Mouse (Mus musculus): ENCODE measurements around the gene Slc47a2. TPM values are rescaled to one million over a fixed set of nuclear protein-coding genes. Genes with fewer than 3 reads are reported as not detected.

Gene Slc47a2
- polyA plus RNA-seq, 1 experiment from 2014 or later, result not detected

GRCm38 (mm10) chr11:61297901-61298300, 44.8 kb downstream of the Slc47a2 start:
- no peak overlapping the region for H3K4me3 ChIP-seq (ENCODE audit: low read length)
- H3K9ac ChIP-seq (ENCODE audit: low read depth, low read length), result no peak overlapping the region
- 59% methylated on average over 2 of the region's 2 CpGs for WGBS
- H3K4me2 ChIP-seq (ENCODE audit: low read depth, low read length), result no peak overlapping the region
- 0 out of 2 replicates have a peak, but pooled peaks cover 3% of the 10 kb centered on the region for H3K9me3 ChIP-seq (ENCODE audit: control insufficient read depth, low read length)
- no peaks in the 10 kb centered on the region for H3K36me3 ChIP-seq (ENCODE audit: control insufficient read depth, insufficient read depth, low read length)
- H3K4me1 ChIP-seq (ENCODE audit: control insufficient read depth, insufficient read depth, low read length), result peaks cover 5% of the 10 kb centered on the region; the same call in 1 of the 2 replicates
- no peak for ATAC-seq
- H3K27ac ChIP-seq (ENCODE audit: low read length), result no peak overlapping the region
- H3K27me3 ChIP-seq (replicated peaks; ENCODE audit: control insufficient read depth, insufficient read depth, low read length), result no peaks in the 10 kb centered on the region

GRCm38 (mm10) chr11:61297326-61297725, 45.3 kb downstream of the Slc47a2 start:
- ATAC-seq, result no peak
- 95% methylated on average over 2 of the region's 2 CpGs for WGBS
- H3K9ac ChIP-seq (ENCODE audit: low read depth, low read length), result no peak overlapping the region

DNA sequence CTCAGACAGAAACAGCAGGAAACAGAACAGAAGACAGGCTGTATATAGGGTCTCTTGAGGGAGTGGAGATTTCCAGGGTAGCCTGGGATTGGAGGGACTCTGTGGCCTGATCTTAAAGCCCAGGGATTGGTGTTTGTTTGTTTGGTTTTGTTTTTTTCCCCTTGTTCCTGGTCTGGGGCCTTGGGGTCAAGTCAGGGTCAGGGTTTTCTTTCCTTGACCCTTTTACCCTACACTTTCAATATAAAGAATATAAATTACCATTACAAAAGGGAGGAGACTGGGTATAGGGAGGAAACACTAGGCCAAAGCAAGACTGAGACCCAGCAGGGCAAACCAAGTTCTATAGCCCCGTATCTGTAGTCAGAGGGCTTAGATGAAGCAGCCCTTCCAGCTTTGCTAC, 46.1 kb downstream of the Slc47a2 start:
- ATAC-seq, result no peak
- no peak overlapping the region for H3K27ac ChIP-seq (ENCODE audit: low read length)
- no peak overlapping the region for H3K4me3 ChIP-seq (ENCODE audit: low read length)
- H3K4me2 ChIP-seq (ENCODE audit: low read depth, low read length), result no peak overlapping the region
- 0 out of 2 replicates have a peak, but pooled peaks cover 3% of the 10 kb centered on the region for H3K9me3 ChIP-seq (ENCODE audit: control insufficient read depth, low read length)
- no peaks in the 10 kb centered on the region for H3K36me3 ChIP-seq (ENCODE audit: control insufficient read depth, insufficient read depth, low read length)
- H3K4me1 ChIP-seq (ENCODE audit: control insufficient read depth, insufficient read depth, low read length), result peaks cover 5% of the 10 kb centered on the region; the same call in 1 of the 2 replicates
- 68% methylated on average over 1 of the region's 1 CpGs for WGBS
- H3K27me3 ChIP-seq (replicated peaks; ENCODE audit: control insufficient read depth, insufficient read depth, low read length), result no peaks in the 10 kb centered on the region
- H3K9ac ChIP-seq (ENCODE audit: low read depth, low read length), result no peak overlapping the region

More at GRCm38 (mm10) chr11:61297326-61297725, 45.3 kb downstream of the Slc47a2 start:
- Histone ChIP-seq H3K36me3 (ENCODE audit: control insufficient read depth, insufficient read depth, low read length) (no peaks in the 10 kb centered on the region), H3K27me3 (replicated peaks; ENCODE audit: control insufficient read depth, insufficient read depth, low read length) (no peaks in the 10 kb centered on the region), H3K4me3 (ENCODE audit: low read length) (no peak overlapping the region), H3K27ac (ENCODE audit: low read length) (no peak overlapping the region), H3K4me2 (ENCODE audit: low read depth, low read length) (no peak overlapping the region), H3K9me3 (ENCODE audit: control insufficient read depth, low read length) (0 out of 2 replicates have a peak, but pooled peaks cover 3% of the 10 kb centered on the region), H3K4me1 (ENCODE audit: control insufficient read depth, insufficient read depth, low read length) (peaks cover 5% of the 10 kb centered on the region; the same call in 1 of the 2 replicates)

DNA sequence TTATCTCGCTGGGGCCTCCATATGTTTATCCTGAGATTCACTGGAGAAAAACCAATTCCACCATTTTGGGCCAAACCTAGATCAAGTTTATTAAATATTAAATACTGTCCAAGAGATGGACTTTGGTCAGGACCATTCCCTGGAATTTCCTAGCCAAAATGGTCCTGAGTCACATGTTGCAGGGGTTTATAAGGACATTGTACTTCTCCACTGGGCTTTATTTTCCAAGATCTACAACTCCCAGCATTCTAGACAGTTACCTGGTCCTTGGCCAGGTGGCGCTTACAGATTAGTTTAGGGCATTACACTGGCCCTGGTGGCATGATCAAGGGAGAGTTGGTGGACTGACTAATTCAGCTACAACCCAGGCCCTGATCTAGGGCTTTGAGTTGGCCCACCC, 47.1 kb downstream of the Slc47a2 start:
- peaks cover 5% of the 10 kb centered on the region; the same call in 1 of the 2 replicates for H3K4me1 ChIP-seq (ENCODE audit: control insufficient read depth, insufficient read depth, low read length)
- no peaks in the 10 kb centered on the region for H3K36me3 ChIP-seq (ENCODE audit: control insufficient read depth, insufficient read depth, low read length)
- no peaks in the 10 kb centered on the region for H3K27me3 ChIP-seq (replicated peaks; ENCODE audit: control insufficient read depth, insufficient read depth, low read length)
- no peak overlapping the region for H3K9ac ChIP-seq (ENCODE audit: low read depth, low read length)
- 92% methylated on average over 2 of the region's 2 CpGs for WGBS
- no peak overlapping the region for H3K27ac ChIP-seq (ENCODE audit: low read length)
- H3K4me2 ChIP-seq (ENCODE audit: low read depth, low read length), result no peak overlapping the region
- ATAC-seq, result no peak
- no peak overlapping the region for H3K4me3 ChIP-seq (ENCODE audit: low read length)
- 0 out of 2 replicates have a peak, but pooled peaks cover 3% of the 10 kb centered on the region for H3K9me3 ChIP-seq (ENCODE audit: control insufficient read depth, low read length)

DNA sequence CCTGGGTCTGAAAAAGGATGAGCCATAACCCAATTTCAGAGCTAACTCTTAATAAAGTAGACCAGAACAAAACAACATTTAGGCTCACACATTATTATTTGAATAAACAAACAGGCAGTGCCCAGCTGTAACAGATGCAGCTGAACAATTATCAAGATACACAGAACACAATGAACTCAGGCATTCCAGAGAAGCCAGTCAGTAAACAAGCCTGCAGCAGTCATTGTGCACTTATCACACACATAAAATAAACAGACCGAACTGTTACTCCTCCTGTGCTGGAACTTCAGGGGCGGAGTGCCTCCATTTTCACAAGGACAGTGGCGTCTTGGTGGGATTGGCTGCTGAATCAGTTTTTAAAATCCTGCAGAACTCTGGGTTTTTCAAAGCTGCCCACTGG, 48.2 kb downstream of the Slc47a2 start:
- H3K4me2 ChIP-seq (ENCODE audit: low read depth, low read length), result no peak overlapping the region
- no peak overlapping the region for H3K9ac ChIP-seq (ENCODE audit: low read depth, low read length)
- H3K4me1 ChIP-seq (ENCODE audit: control insufficient read depth, insufficient read depth, low read length), result no peaks in the 10 kb centered on the region
- no peak for ATAC-seq
- WGBS, result 60% methylated on average over 3 of the region's 3 CpGs
- H3K9me3 ChIP-seq (ENCODE audit: control insufficient read depth, low read length), result 0 out of 2 replicates have a peak, but pooled peaks cover 3% of the 10 kb centered on the region
- no peaks in the 10 kb centered on the region for H3K27me3 ChIP-seq (replicated peaks; ENCODE audit: control insufficient read depth, insufficient read depth, low read length)
- no peak overlapping the region for H3K4me3 ChIP-seq (ENCODE audit: low read length)
- H3K36me3 ChIP-seq (ENCODE audit: control insufficient read depth, insufficient read depth, low read length), result no peaks in the 10 kb centered on the region
- no peak overlapping the region for H3K27ac ChIP-seq (ENCODE audit: low read length)

- H3K9me3 ChIP-seq (ENCODE audit: control insufficient read depth, low read length), result 0 out of 2 replicates have a peak, but pooled peaks cover 3% of the 10 kb centered on the region
- no peak for ATAC-seq
- no peak overlapping the region for H3K4me2 ChIP-seq (ENCODE audit: low read depth, low read length)
- no peak overlapping the region for H3K27ac ChIP-seq (ENCODE audit: low read length)
- H3K36me3 ChIP-seq (ENCODE audit: control insufficient read depth, insufficient read depth, low read length), result no peaks in the 10 kb centered on the region
- no peaks in the 10 kb centered on the region for H3K4me1 ChIP-seq (ENCODE audit: control insufficient read depth, insufficient read depth, low read length)
- no peak overlapping the region for H3K9ac ChIP-seq (ENCODE audit: low read depth, low read length)
- no peaks in the 10 kb centered on the region for H3K27me3 ChIP-seq (replicated peaks; ENCODE audit: control insufficient read depth, insufficient read depth, low read length)
- H3K4me3 ChIP-seq (ENCODE audit: low read length), result no peak overlapping the region
- WGBS, result 59% methylated on average over 2 of the region's 2 CpGs
These were observed 49.4 kb downstream of the Slc47a2 start for GRCm38 (mm10) chr11:61293251-61293650.

DNA sequence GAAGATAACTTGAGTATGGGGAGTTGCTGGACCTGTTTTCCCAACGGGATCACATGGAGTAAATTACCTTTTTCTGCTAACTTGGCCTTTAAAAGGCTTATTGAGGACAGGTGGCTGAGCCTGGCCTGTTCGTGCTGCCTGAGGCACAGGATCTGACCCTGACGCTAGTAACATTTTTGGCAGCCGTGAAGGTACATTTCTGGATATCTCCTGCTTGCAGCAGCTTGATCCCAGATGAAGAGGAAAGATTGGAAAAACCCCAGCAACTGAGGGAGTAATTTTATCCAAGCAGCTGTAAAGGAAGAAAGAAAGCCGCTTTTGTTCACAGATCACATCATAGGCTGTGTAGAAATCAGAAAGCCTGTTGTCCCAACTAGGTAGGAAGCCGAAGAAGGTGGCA, 58.3 kb downstream of the Slc47a2 start:
- Histone ChIP-seq H3K4me2 (ENCODE audit: low read depth, low read length) (no peak overlapping the region), H3K4me3 (ENCODE audit: low read length) (no peak overlapping the region), H3K27me3 (replicated peaks; ENCODE audit: control insufficient read depth, insufficient read depth, low read length) (no peaks in the 10 kb centered on the region), H3K36me3 (ENCODE audit: control insufficient read depth, insufficient read depth, low read length) (no peaks in the 10 kb centered on the region), H3K9ac (ENCODE audit: low read depth, low read length) (no peak overlapping the region), H3K27ac (ENCODE audit: low read length) (no peak overlapping the region), H3K4me1 (ENCODE audit: control insufficient read depth, insufficient read depth, low read length) (no peaks in the 10 kb centered on the region), H3K9me3 (ENCODE audit: control insufficient read depth, low read length) (peaks cover 3% of the 10 kb centered on the region; the same call in 1 of the 2 replicates)
- 75% methylated on average over 6 of the region's 6 CpGs for WGBS
- ATAC-seq, result no peak

DNA sequence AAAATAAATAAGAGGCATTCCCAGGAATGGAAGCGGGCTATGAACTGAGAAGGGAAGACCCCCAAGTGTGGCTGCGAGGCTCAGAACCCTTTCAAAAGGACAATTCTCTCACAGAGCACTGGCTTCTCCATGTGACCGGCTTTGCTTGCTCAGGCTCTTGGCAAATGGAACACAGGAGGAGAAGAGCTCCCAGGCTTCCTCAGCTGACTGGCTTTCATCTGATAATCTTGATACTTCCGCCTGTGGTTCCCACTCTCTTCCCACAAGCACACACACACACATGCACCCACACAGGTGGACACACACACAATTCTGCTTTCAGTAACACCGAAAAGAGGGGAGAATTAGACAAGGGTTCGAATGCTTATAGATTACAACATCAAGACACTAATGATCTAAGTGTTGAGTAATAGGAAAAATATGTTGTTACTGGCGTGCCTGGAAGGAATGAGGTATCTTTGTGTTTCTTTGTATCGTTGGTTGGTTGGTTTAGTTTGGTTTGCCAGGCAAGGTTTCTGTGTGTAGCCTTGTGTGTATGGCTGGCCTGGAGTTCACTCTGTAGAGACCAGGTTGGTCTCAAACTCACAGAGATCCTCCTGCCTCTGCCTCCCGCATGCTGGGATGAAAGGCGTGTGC, 59.1 kb downstream of the Slc47a2 start:
- peaks cover 3% of the 10 kb centered on the region; the same call in 1 of the 2 replicates for H3K9me3 ChIP-seq (ENCODE audit: control insufficient read depth, low read length)
- 86% methylated on average over 10 of the region's 10 CpGs for WGBS
- H3K9ac ChIP-seq (ENCODE audit: low read depth, low read length), result no peak overlapping the region
- H3K4me3 ChIP-seq (ENCODE audit: low read length), result no peak overlapping the region
- H3K4me1 ChIP-seq (ENCODE audit: control insufficient read depth, insufficient read depth, low read length), result no peaks in the 10 kb centered on the region
- H3K4me2 ChIP-seq (ENCODE audit: low read depth, low read length), result no peak overlapping the region
- H3K36me3 ChIP-seq (ENCODE audit: control insufficient read depth, insufficient read depth, low read length), result no peaks in the 10 kb centered on the region
- H3K27me3 ChIP-seq (replicated peaks; ENCODE audit: control insufficient read depth, insufficient read depth, low read length), result no peaks in the 10 kb centered on the region
- H3K27ac ChIP-seq (ENCODE audit: low read length), result no peak overlapping the region
- no peak for ATAC-seq

DNA sequence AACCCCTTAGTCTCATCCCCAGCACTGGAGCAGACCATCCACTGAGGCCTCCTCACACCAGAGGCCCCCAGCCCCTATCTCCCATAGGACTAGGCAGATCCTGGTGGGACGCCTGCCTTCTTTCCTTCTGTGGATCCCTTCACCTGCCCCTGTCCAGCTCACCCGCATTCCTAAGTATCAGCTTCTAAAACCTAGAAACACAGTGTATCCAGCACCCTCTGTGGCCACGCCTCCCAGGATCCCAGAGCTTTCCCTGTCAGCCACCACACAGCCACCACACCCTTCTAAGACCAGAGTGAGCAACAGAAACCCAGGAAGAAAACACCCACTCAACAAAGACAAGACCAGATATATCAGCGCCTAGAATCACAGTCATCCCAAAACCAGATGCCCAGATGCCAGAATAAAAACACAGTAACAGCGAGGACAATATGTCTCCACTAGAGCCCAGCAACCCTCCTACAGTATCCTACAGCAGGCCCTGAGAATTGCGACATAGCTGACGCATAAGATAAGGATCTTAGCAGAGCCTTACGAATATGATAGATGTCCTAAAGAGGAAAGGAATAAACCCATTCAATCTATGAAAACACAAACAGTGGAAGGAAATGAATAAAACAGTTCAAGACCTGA, 64.1 kb downstream of the Slc47a2 start:
- no peak overlapping the region for H3K4me3 ChIP-seq (ENCODE audit: low read length)
- no peak for ATAC-seq
- H3K4me2 ChIP-seq (ENCODE audit: low read depth, low read length), result no peak overlapping the region
- no peaks in the 10 kb centered on the region for H3K27me3 ChIP-seq (replicated peaks; ENCODE audit: control insufficient read depth, insufficient read depth, low read length)
- WGBS, result 77% methylated on average over 8 of the region's 8 CpGs
- no peaks in the 10 kb centered on the region for H3K36me3 ChIP-seq (ENCODE audit: control insufficient read depth, insufficient read depth, low read length)
- H3K4me1 ChIP-seq (ENCODE audit: control insufficient read depth, insufficient read depth, low read length), result peaks cover 2% of the 10 kb centered on the region; the same call in 1 of the 2 replicates
- no peak overlapping the region for H3K27ac ChIP-seq (ENCODE audit: low read length)
- H3K9me3 ChIP-seq (ENCODE audit: control insufficient read depth, low read length), result no peaks in the 10 kb centered on the region
- no peak overlapping the region for H3K9ac ChIP-seq (ENCODE audit: low read depth, low read length)

Measured in intestine, embryonic 16.5 days (tissue).